Mouse (Mus musculus) Patski (cell line): ENCODE data around the gene Rab43. TPM values are rescaled to one million over a fixed set of nuclear protein-coding genes. Genes with fewer than 3 reads are reported as not detected.

Experiments used
- ATAC-seq: fragments of 100-300 bp; one replicate; pipeline ENCODE4 v1.8.0; 2021
- CTCF ChIA-PET: fragments of 350-600 bp; sonication (Branson Sonifier 250); formaldehyde crosslinking; loops from one replicate; lab custom pipeline; 2022; ENCODE audit warnings: inconsistent platforms; lab: Charles Lee
- POLR2A ChIA-PET: fragments of 350-600 bp; sonication (Branson Sonifier 250); formaldehyde crosslinking; loops from one replicate; lab custom pipeline; 2022; ENCODE audit warnings: antibody characterized with exemption, inconsistent platforms; lab: Charles Lee
- DNase-seq: peaks from one replicate; pipeline ENCODE4 v3.0.0-alpha.2; 2011; ENCODE audit warnings: low read depth, low spot score
- H3K27me3 ChIP-seq: fragments of 371-371 bp; one replicate; pipeline ENCODE4 v1.5.1; 2021
- CTCF ChIP-seq: fragments of 100-300 bp; IDR thresholded peaks from one replicate; pipeline ENCODE4 v1.5.1; 2021
- in situ Hi-C: fragments of 300-500 bp; cut with MboI; formaldehyde crosslinking; loops from 3 replicates; pipeline ENCODE4 v1.11.1; 2018; ENCODE audit warnings: low pct_unique_long_range_greater_than_20kb, mixed read lengths
- polyA plus RNA-seq: library from polyadenylated mRNA; unstranded; gene quantifications from one replicate; pipeline ENCODE4 v1.2.3, GENCODE M21; 2021

Gene Rab43
- 26.7 TPM for polyA plus RNA-seq

- ChIA-PET CTCF (interaction anchor here (1.2 kb wide), 1 partner anchor 10 kb away, joined by 4 read pairs; no protein-coding TSS in a partner anchor), POLR2A (interaction anchor here (0.8 to 1.2 kb wide), 3 partner anchors 15 to 32 kb away, joined by 3 read pairs; no protein-coding TSS in a partner anchor)
- no peak for TF ChIP-seq CTCF
- peak; percentile 85 for ATAC-seq
- in situ Hi-C loops = no loop called here
- H3K27me3 ChIP-seq = no peaks in the 10 kb centered on the region
- peak; percentile 34 for DNase-seq
These were observed at the start of gene Rab43 for GRCm38 (mm10) chr6:87811675-87812338. Gene Rab43 (minus strand): TSS chr6:87812164.

GRCm38 (mm10) chr6:87857071-87857470 lies 45.1 kb upstream of the Rab43 start:
- CTCF ChIA-PET = interaction anchor here (1.1 to 1.4 kb wide), 2 partner anchors 22 to 30 kb away, joined by 3 to 4 read pairs; partner anchors contain the start of gene Gm45140
- POLR2A ChIA-PET = interaction anchor here (1.0 kb wide), 1 partner anchor 19 kb away, joined by 3 read pairs; the partner anchor contains the start of gene Isy1
- DNase-seq (no peak), ATAC-seq (peak; percentile 54)
- in situ Hi-C loops = no loop called here
- H3K27me3 ChIP-seq = no peaks in the 10 kb centered on the region
- TF ChIP-seq CTCF = no peak

- DNase-seq = no peak
- ATAC-seq = no peak
- in situ Hi-C loops = loop anchor here (5.0 kb wide), 1 partner anchor 34 kb away; the partner anchor contains the start of gene Copg1
- TF ChIP-seq CTCF = no peak
- POLR2A ChIA-PET = no interaction called here
- CTCF ChIA-PET = no interaction called here
- H3K27me3 ChIP-seq = no peaks in the 10 kb centered on the region
These were observed 41.5 kb upstream of the Rab43 start for GRCm38 (mm10) chr6:87853446-87853845.

- H3K27me3 ChIP-seq = no peaks in the 10 kb centered on the region
- in situ Hi-C loops = loop anchor here (5.0 kb wide), 1 partner anchor 35 kb away; the partner anchor contains the start of gene Copg1
- DNase-seq (no peak), ATAC-seq (no peak)
- TF ChIP-seq CTCF = no peak
- ChIA-PET CTCF (no interaction called here), POLR2A (no interaction called here)
These were observed 39.9 kb upstream of the Rab43 start for GRCm38 (mm10) chr6:87851871-87852270.

- no peaks in the 10 kb centered on the region for H3K27me3 ChIP-seq
- in situ Hi-C loops = loop anchor here (5.0 kb wide), 1 partner anchor 36 kb away; the partner anchor contains the start of gene Copg1
- CTCF ChIA-PET = no interaction called here
- peak; percentile 74 for DNase-seq
- POLR2A ChIA-PET = no interaction called here
- TF ChIP-seq CTCF = no peak
- peak; percentile 98 for ATAC-seq
These were observed 39.1 kb upstream of the Rab43 start, which contains the start of gene Cnbp for GRCm38 (mm10) chr6:87850900-87851614. Gene Cnbp (minus strand): TSS chr6:87851106.

GRCm38 (mm10) chr6:87850155-87850899 lies 38.4 kb upstream of the Rab43 start:
- ChIA-PET POLR2A (interaction anchor here (0.6 to 1.2 kb wide), 2 partner anchors 37 to 119 kb away, joined by 3 to 4 read pairs; partner anchors contain the start of gene Copg1), CTCF (no interaction called here)
- in situ Hi-C loops = loop anchor here (5.0 kb wide), 1 partner anchor 37 kb away; the partner anchor contains the start of gene Copg1
- no peak for TF ChIP-seq CTCF
- H3K27me3 ChIP-seq = no peaks in the 10 kb centered on the region
- ATAC-seq (peak; percentile 63), DNase-seq (no peak)

GRCm38 (mm10) chr6:87849780-87850154 lies 37.8 kb upstream of the Rab43 start:
- TF ChIP-seq CTCF = no peak
- ATAC-seq = no peak
- DNase-seq = no peak
- CTCF ChIA-PET = interaction anchor here (1.0 kb wide), 1 partner anchor 37 kb away, joined by 3 read pairs; the partner anchor contains the start of gene Copg1
- POLR2A ChIA-PET = interaction anchor here (1.2 kb wide), 1 partner anchor 37 kb away, joined by 3 read pairs; the partner anchor contains the start of gene Copg1
- in situ Hi-C loops = loop anchor here (5.0 kb wide), 1 partner anchor 38 kb away; the partner anchor contains the start of gene Copg1
- H3K27me3 ChIP-seq = no peaks in the 10 kb centered on the region

- in situ Hi-C loops = no loop called here
- POLR2A ChIA-PET = no interaction called here
- DNase-seq = no peak
- no peak for TF ChIP-seq CTCF
- no peak for ATAC-seq
- H3K27me3 ChIP-seq = no peaks in the 10 kb centered on the region
- CTCF ChIA-PET = no interaction called here
These were observed 34.8 kb upstream of the Rab43 start for GRCm38 (mm10) chr6:87846813-87847212.

- ChIA-PET POLR2A (no interaction called here), CTCF (no interaction called here)
- TF ChIP-seq CTCF = no peak
- DNase-seq (no peak), ATAC-seq (no peak)
- no peaks in the 10 kb centered on the region for H3K27me3 ChIP-seq
- in situ Hi-C loops = no loop called here
These were observed 33.2 kb upstream of the Rab43 start for GRCm38 (mm10) chr6:87845031-87845695.
